ENCODE assay signal across 15 mouse cellular contexts in genomic region chr2:150643166-150643565, GRCm38 (mm10). TPM values are rescaled to one million over a fixed set of nuclear protein-coding genes. Genes with fewer than 3 reads are reported as not detected.
DNase-seq lines count a peak whose midpoint lies in the region; ATAC-seq and TF ChIP-seq lines count a peak whose summit lies in the region.
"Had no signal": no experiment of that assay in that cellular context is flagged by ENCODE, and none has a peak within 500 bp of the region (broad histone marks: within the 10 kb centered on the region; RNA-seq: fewer than 3 reads in every experiment).

No protein-coding gene starts in this region.

- H3K4me3 ChIP-seq in stomach, embryonic 14.5 days (ENCODE audit: low read depth, low read length): no peak overlapping the region
- H3K4me3 ChIP-seq in stomach, postnatal 0 days (ENCODE audit: low read depth, low read length): no peak overlapping the region
- H3K4me3 ChIP-seq in forebrain, postnatal 0 days (ENCODE audit: low read depth, low read length): no peak overlapping the region
- no peak overlapping the region for H3K4me3 ChIP-seq in midbrain, embryonic 12.5 days
- no peak overlapping the region for H3K4me3 ChIP-seq in intestine, postnatal 0 days (ENCODE audit: low read depth, low read length)
- H3K4me3 ChIP-seq: erythroblast, embryonic 14.5 days; heart, embryonic 12.5 days had no signal

- 0 out of 2 replicates have a peak, but pooled peaks cover 2% of the 10 kb centered on the region for H3K4me1 ChIP-seq in stomach, embryonic 14.5 days (ENCODE audit: control insufficient read depth, insufficient read depth, low read length)
- H3K4me1 ChIP-seq in stomach, postnatal 0 days (replicated peaks; ENCODE audit: control insufficient read depth, insufficient read depth): no peaks in the 10 kb centered on the region
- H3K4me1 ChIP-seq in forebrain, postnatal 0 days (ENCODE audit: insufficient read depth): peaks cover 15% of the 10 kb centered on the region
- peaks cover 39% of the 10 kb centered on the region for H3K4me1 ChIP-seq in midbrain, embryonic 12.5 days
- no peaks in the 10 kb centered on the region for H3K4me1 ChIP-seq in intestine, postnatal 0 days (replicated peaks; ENCODE audit: control insufficient read depth, insufficient read depth, low read length)
- H3K4me1 ChIP-seq: heart, embryonic 12.5 days had no signal

- TF ChIP-seq EP300 in stomach, postnatal 0 days (optimal IDR thresholded peaks at IDR 0.05): no peak

- WGBS in stomach, embryonic 14.5 days: 55% methylated on average over 1 of the region's 1 CpGs
- 63% methylated on average over 1 of the region's 1 CpGs for WGBS in stomach, postnatal 0 days
- 33% methylated on average over 1 of the region's 1 CpGs for WGBS in forebrain, postnatal 0 days
- 81% methylated on average over 1 of the region's 1 CpGs for WGBS in midbrain, embryonic 12.5 days
- 83% methylated on average over 1 of the region's 1 CpGs for WGBS in intestine, postnatal 0 days

- no peaks in the 10 kb centered on the region for H3K36me3 ChIP-seq in stomach, embryonic 14.5 days (ENCODE audit: control insufficient read depth, insufficient read depth, low read length)
- peaks cover 7% of the 10 kb centered on the region; the same call in 1 of the 2 replicates for H3K36me3 ChIP-seq in stomach, postnatal 0 days (ENCODE audit: control insufficient read depth, insufficient read depth, low read length)
- no peaks in the 10 kb centered on the region for H3K36me3 ChIP-seq in forebrain, postnatal 0 days (ENCODE audit: insufficient read depth)
- no peaks in the 10 kb centered on the region; the same call in 1 of the 2 replicates for H3K36me3 ChIP-seq in midbrain, embryonic 12.5 days
- H3K36me3 ChIP-seq in intestine, postnatal 0 days (ENCODE audit: control insufficient read depth, insufficient read depth): peaks cover 16% of the 10 kb centered on the region; the same call in 1 of the 2 replicates
- H3K36me3 ChIP-seq: heart, embryonic 12.5 days had no signal

- DNase-seq in stomach, postnatal 0 days (ENCODE audit: low spot score): no peak
- DNase-seq in forebrain, postnatal 0 days: no peak
- no peak for DNase-seq in cerebellum, adult 9-11 months
- no peak for DNase-seq in cerebellum, postnatal 14 days
- DNase-seq: gastrocnemius, postnatal 14 days; lung, postnatal 4 days had no signal

- H3K9me3 ChIP-seq in stomach, embryonic 14.5 days (ENCODE audit: control insufficient read depth, low read depth, low read length): no peaks in the 10 kb centered on the region
- no peaks in the 10 kb centered on the region for H3K9me3 ChIP-seq in stomach, postnatal 0 days (ENCODE audit: control insufficient read depth, low read length)
- no peaks in the 10 kb centered on the region for H3K9me3 ChIP-seq in forebrain, postnatal 0 days (ENCODE audit: low read length)
- H3K9me3 ChIP-seq in midbrain, embryonic 12.5 days: no peaks in the 10 kb centered on the region
- no peaks in the 10 kb centered on the region for H3K9me3 ChIP-seq in intestine, postnatal 0 days (ENCODE audit: control insufficient read depth)
- H3K9me3 ChIP-seq: heart, embryonic 12.5 days had no signal

- no peaks in the 10 kb centered on the region for H3K27me3 ChIP-seq in stomach, embryonic 14.5 days (ENCODE audit: control insufficient read depth, insufficient read depth, low read length)
- no peaks in the 10 kb centered on the region for H3K27me3 ChIP-seq in stomach, postnatal 0 days (ENCODE audit: control insufficient read depth, insufficient read depth, low read length)
- no peaks in the 10 kb centered on the region for H3K27me3 ChIP-seq in forebrain, postnatal 0 days (ENCODE audit: insufficient read depth, low read length)
- no peaks in the 10 kb centered on the region for H3K27me3 ChIP-seq in midbrain, embryonic 12.5 days
- H3K27me3 ChIP-seq in intestine, postnatal 0 days (replicated peaks; ENCODE audit: control insufficient read depth, insufficient read depth, low read length): no peaks in the 10 kb centered on the region
- H3K27me3 ChIP-seq: heart, embryonic 12.5 days; Patski had no signal

- H3K9ac ChIP-seq in stomach, embryonic 14.5 days (replicated peaks; ENCODE audit: low read depth, low read length): no peak overlapping the region
- no peak overlapping the region for H3K9ac ChIP-seq in stomach, postnatal 0 days (ENCODE audit: low read length)
- H3K9ac ChIP-seq in forebrain, postnatal 0 days: no peak overlapping the region
- no peak overlapping the region for H3K9ac ChIP-seq in midbrain, embryonic 12.5 days (replicated peaks)
- H3K9ac ChIP-seq in intestine, postnatal 0 days (ENCODE audit: low read depth, low read length): no peak overlapping the region
- H3K9ac ChIP-seq: heart, embryonic 12.5 days had no signal

- no peak for ATAC-seq in stomach, embryonic 14.5 days (ENCODE audit: insufficient number of reproducible peaks, insufficient read depth, low FRiP score, low read depth)
- no peak for ATAC-seq in stomach, postnatal 0 days (ENCODE audit: low FRiP score, low TSS enrichment)
- no peak for ATAC-seq in forebrain, postnatal 0 days
- ATAC-seq in midbrain, embryonic 12.5 days (ENCODE audit: low FRiP score, low read depth): no peak
- ATAC-seq in intestine, postnatal 0 days: no peak
- ATAC-seq: Patski had no signal

- 0 out of 2 replicates have a peak overlapping the region, but pooled peaks have one; percentile 39 for H3K27ac ChIP-seq in stomach, embryonic 14.5 days (ENCODE audit: low read length)
- H3K27ac ChIP-seq in stomach, postnatal 0 days (replicated peaks): no peak overlapping the region
- peak overlapping the region; percentile 90 for H3K27ac ChIP-seq in forebrain, postnatal 0 days (ENCODE audit: low read depth, low read length)
- peak overlapping the region; percentile 89 for H3K27ac ChIP-seq in midbrain, embryonic 12.5 days (replicated peaks)
- H3K27ac ChIP-seq in intestine, postnatal 0 days (ENCODE audit: low read depth, low read length): no peak overlapping the region

- no peak overlapping the region for H3K4me2 ChIP-seq in stomach, embryonic 14.5 days (replicated peaks; ENCODE audit: low read depth, low read length)
- H3K4me2 ChIP-seq in stomach, postnatal 0 days (replicated peaks; ENCODE audit: low read depth): no peak overlapping the region
- no peak overlapping the region for H3K4me2 ChIP-seq in forebrain, postnatal 0 days (ENCODE audit: low read depth)
- H3K4me2 ChIP-seq in midbrain, embryonic 12.5 days (replicated peaks): no peak overlapping the region
- H3K4me2 ChIP-seq in intestine, postnatal 0 days (replicated peaks; ENCODE audit: low read depth): no peak overlapping the region
- H3K4me2 ChIP-seq: heart, embryonic 12.5 days had no signal

- TF ChIP-seq CTCF in stomach, postnatal 0 days (IDR thresholded peaks at IDR 0.05; ENCODE audit: low read depth): no peak
- TF ChIP-seq CTCF in forebrain, postnatal 0 days (IDR thresholded peaks at IDR 0.05; ENCODE audit: low read depth): no peak
- no peak for TF ChIP-seq CTCF in intestine, postnatal 0 days (IDR thresholded peaks at IDR 0.05; ENCODE audit: low read depth)

RNA-seq across cellular contexts. Expression of gene Acss1, which starts 25.1 kb away (rescaled TPM):
- 28.7 and 29.1 TPM in 2 replicates for polyA plus RNA-seq in stomach, embryonic 14.5 days (2014; fragmentation: Nextera tagmentation; extraction: Ambion mirVana)
- 28.2 and 35.7 TPM in 2 replicates for polyA plus RNA-seq in stomach, postnatal 0 days (2015; fragmentation: Nextera tagmentation; extraction: Ambion mirVana)
- 16.9 and 17.8 TPM in 2 replicates for total RNA-seq in forebrain, postnatal 0 days (2014; rRNA removed)
- polyA plus RNA-seq in forebrain, postnatal 0 days (2015; fragmentation: Nextera tagmentation; extraction: Ambion mirVana): 8.2 and 14.1 TPM in 2 replicates
- polyA plus RNA-seq in midbrain, embryonic 12.5 days (2016; fragmentation: Nextera tagmentation; extraction: Ambion mirVana): 25.1 and 26.8 TPM in 2 replicates
- 36.5 and 44.3 TPM in 2 replicates for polyA plus RNA-seq in intestine, postnatal 0 days (2015; fragmentation: Nextera tagmentation; extraction: Ambion mirVana)

RNA-seq across cellular contexts. Expression of gene Apmap, which starts 34.8 kb away (rescaled TPM):
- polyA plus RNA-seq in stomach, embryonic 14.5 days (2014; fragmentation: Nextera tagmentation; extraction: Ambion mirVana): 37.5 and 40.2 TPM in 2 replicates
- 30.0 and 30.1 TPM in 2 replicates for polyA plus RNA-seq in stomach, postnatal 0 days (2015; fragmentation: Nextera tagmentation; extraction: Ambion mirVana)
- total RNA-seq in forebrain, postnatal 0 days (2014; rRNA removed): 40.9 and 43.0 TPM in 2 replicates
- polyA plus RNA-seq in forebrain, postnatal 0 days (2015; fragmentation: Nextera tagmentation; extraction: Ambion mirVana): 53.5 and 56.1 TPM in 2 replicates
- polyA plus RNA-seq in midbrain, embryonic 12.5 days (2016; fragmentation: Nextera tagmentation; extraction: Ambion mirVana): 37.1 and 38.4 TPM in 2 replicates
- polyA plus RNA-seq in intestine, postnatal 0 days (2015; fragmentation: Nextera tagmentation; extraction: Ambion mirVana): 24.4 TPM in 2 replicates

RNA-seq across cellular contexts. Expression of gene Vsx1, which starts 46.0 kb away (rescaled TPM):
- polyA plus RNA-seq in stomach, embryonic 14.5 days (2014; fragmentation: Nextera tagmentation; extraction: Ambion mirVana): not detected in 2 replicates
- polyA plus RNA-seq in stomach, postnatal 0 days (2015; fragmentation: Nextera tagmentation; extraction: Ambion mirVana): not detected in 2 replicates
- total RNA-seq in forebrain, postnatal 0 days (2014; rRNA removed): not detected in 2 replicates
- 0.06 and 0.13 TPM in 2 replicates for polyA plus RNA-seq in forebrain, postnatal 0 days (2015; fragmentation: Nextera tagmentation; extraction: Ambion mirVana)
- polyA plus RNA-seq in midbrain, embryonic 12.5 days (2016; fragmentation: Nextera tagmentation; extraction: Ambion mirVana): 0.09 and 0.13 TPM in 2 replicates
- polyA plus RNA-seq in intestine, postnatal 0 days (2015; fragmentation: Nextera tagmentation; extraction: Ambion mirVana): not detected in 2 replicates
- total RNA-seq: gastrocnemius, postnatal 14 days; layer of hippocampus, adult 18-20 months had no signal
- polyA plus RNA-seq: erythroblast, embryonic 14.5 days; heart, embryonic 12.5 days; limb, embryonic 11.5 days; liver, embryonic 16.5 days; Patski had no signal

Comparison
In these comparisons a context has a peak if more than half of its experiments do, and no peak if none do; other contexts are left out.
1. H3K27ac ChIP-seq: peak in stomach, embryonic 14.5 days (single experiment), forebrain, postnatal 0 days (single experiment) and midbrain, embryonic 12.5 days (single experiment); none in stomach, postnatal 0 days (single experiment) and intestine, postnatal 0 days (single experiment).